Mouse (Mus musculus): ENCODE results near the gene Ralgps1.
"Not testable (repeated sequence)": the region's sequence is repeated elsewhere in the genome, so short reads cannot be mapped to it uniquely, and the experiment has no call there.

Gene Ralgps1

GRCm38 (mm10) chr2:33323799-33324595 is 47.3 kb downstream of the Ralgps1 start:
- in situ Hi-C loops (cut with MboI; ENCODE audit: low sequenced_read_pairs): no loop called here

GRCm38 (mm10) chr2:33323043-33323625 is 48.2 kb downstream of the Ralgps1 start:
- in situ Hi-C loops (cut with MboI; ENCODE audit: low sequenced_read_pairs): not testable (repeated sequence)

- in situ Hi-C loops (cut with MboI; ENCODE audit: low sequenced_read_pairs): no loop called here
Measured at GRCm38 (mm10) chr2:33321641-33322040, 49.6 kb downstream of the Ralgps1 start.

- in situ Hi-C loops (cut with MboI; ENCODE audit: low sequenced_read_pairs): no loop called here
Measured at GRCm38 (mm10) chr2:33321031-33321430, 50.3 kb downstream of the Ralgps1 start.

- in situ Hi-C loops (cut with MboI; ENCODE audit: low sequenced_read_pairs): no loop called here
Measured at GRCm38 (mm10) chr2:33320568-33320967, 50.7 kb downstream of the Ralgps1 start.

- in situ Hi-C loops (cut with MboI; ENCODE audit: low sequenced_read_pairs): no loop called here
Measured at GRCm38 (mm10) chr2:33319934-33320333, 51.4 kb downstream of the Ralgps1 start.

- in situ Hi-C loops (cut with MboI; ENCODE audit: low sequenced_read_pairs): no loop called here
Measured at GRCm38 (mm10) chr2:33319455-33319854, 51.8 kb downstream of the Ralgps1 start.

GRCm38 (mm10) chr2:33318491-33318964 is 52.8 kb downstream of the Ralgps1 start:
- in situ Hi-C loops (cut with MboI; ENCODE audit: low sequenced_read_pairs): no loop called here

- in situ Hi-C loops (cut with MboI; ENCODE audit: low sequenced_read_pairs): no loop called here
Measured at GRCm38 (mm10) chr2:33316516-33316915, 54.8 kb downstream of the Ralgps1 start.

GRCm38 (mm10) chr2:33316063-33316405 is 55.3 kb downstream of the Ralgps1 start:
- in situ Hi-C loops (cut with MboI; ENCODE audit: low sequenced_read_pairs): no loop called here

GRCm38 (mm10) chr2:33315233-33316062 is 55.8 kb downstream of the Ralgps1 start:
- in situ Hi-C loops (cut with MboI; ENCODE audit: low sequenced_read_pairs): no loop called here

GRCm38 (mm10) chr2:33309426-33309825 is 61.9 kb downstream of the Ralgps1 start:
- in situ Hi-C loops (cut with MboI; ENCODE audit: low sequenced_read_pairs): no loop called here

- in situ Hi-C loops (cut with MboI; ENCODE audit: low sequenced_read_pairs): no loop called here
Measured at GRCm38 (mm10) chr2:33306565-33306964, 64.7 kb downstream of the Ralgps1 start.

GRCm38 (mm10) chr2:33303416-33303947 is 67.8 kb downstream of the Ralgps1 start:
- in situ Hi-C loops (cut with MboI; ENCODE audit: low sequenced_read_pairs): no loop called here

GRCm38 (mm10) chr2:33302828-33303227 is 68.5 kb downstream of the Ralgps1 start:
- in situ Hi-C loops (cut with MboI; ENCODE audit: low sequenced_read_pairs): no loop called here

- in situ Hi-C loops (cut with MboI; ENCODE audit: low sequenced_read_pairs): no loop called here
Measured at GRCm38 (mm10) chr2:33302405-33302804, 68.9 kb downstream of the Ralgps1 start.

- in situ Hi-C loops (cut with MboI; ENCODE audit: low sequenced_read_pairs): no loop called here
Measured at GRCm38 (mm10) chr2:33300371-33301046, 70.8 kb downstream of the Ralgps1 start.

GRCm38 (mm10) chr2:33298928-33299327 is 72.4 kb downstream of the Ralgps1 start:
- in situ Hi-C loops (cut with MboI; ENCODE audit: low sequenced_read_pairs): no loop called here

- in situ Hi-C loops (cut with MboI; ENCODE audit: low sequenced_read_pairs): no loop called here
Measured at GRCm38 (mm10) chr2:33295115-33295514, 76.2 kb downstream of the Ralgps1 start.

GRCm38 (mm10) chr2:33292057-33292456 is 79.2 kb downstream of the Ralgps1 start:
- in situ Hi-C loops (cut with MboI; ENCODE audit: low sequenced_read_pairs): no loop called here

- in situ Hi-C loops (cut with MboI; ENCODE audit: low sequenced_read_pairs): no loop called here
Measured at GRCm38 (mm10) chr2:33290491-33290890, 80.8 kb downstream of the Ralgps1 start.
